Mouse (Mus musculus): ENCODE results near the gene Gm6760.

GRCm38 (mm10) chrX:64173248-64173647, 21.2 kb upstream of the Gm6760 start, which contains the start of gene 3830417A13Rik:
- TF ChIP-seq GATA1 (IDR thresholded peaks at IDR 0.05; ENCODE audit: low read length) (no peak), TAL1 (IDR thresholded peaks at IDR 0.05; ENCODE audit: low read length) (no peak)
